Mouse (Mus musculus) thymus, postnatal 25 days (tissue): ENCODE data around the gene Sdha.

Experiments
- DNase-seq: peaks from one replicate; pipeline ENCODE4 v3.0.0; 2022

Gene Sdha

GRCm38 (mm10) chr13:74349566-74350434, at the start of gene Sdha, which contains the start of gene Ccdc127:
Gene Sdha (minus strand): TSS chr13:74350280.
Gene Ccdc127 (plus strand): TSS chr13:74350309.
- peak; percentile 96 for DNase-seq

- DNase-seq = no peak
Measured at GRCm38 (mm10) chr13:74399298-74399839, 49.3 kb upstream of the Sdha start, which contains the start of gene Ftl1-ps1. Gene Ftl1-ps1 (plus strand): TSS chr13:74399694.

GRCm38 (mm10) chr13:74391156-74391555, 41.1 kb upstream of the Sdha start:
- no peak for DNase-seq

GRCm38 (mm10) chr13:74390371-74390990, 40.4 kb upstream of the Sdha start, which contains the start of gene Zfp72:
Gene Zfp72 (minus strand): TSS chr13:74390836.
- DNase-seq = peak; percentile 69

GRCm38 (mm10) chr13:74389730-74390129, 39.6 kb upstream of the Sdha start:
- no peak for DNase-seq

GRCm38 (mm10) chr13:74382289-74382688, 32.2 kb upstream of the Sdha start:
- no peak for DNase-seq

GRCm38 (mm10) chr13:74381533-74382276, 31.6 kb upstream of the Sdha start:
- DNase-seq = no peak

GRCm38 (mm10) chr13:74363859-74364235, 13.8 kb upstream of the Sdha start, which contains the start of gene Lrrc14b:
Gene Lrrc14b (minus strand): TSS chr13:74364005.
- no peak for DNase-seq

- DNase-seq = no peak
Measured at GRCm38 (mm10) chr13:74363176-74363858, 13.2 kb upstream of the Sdha start.

- no peak for DNase-seq
Measured at GRCm38 (mm10) chr13:74362218-74362617, 12.1 kb upstream of the Sdha start.

- no peak for DNase-seq
Measured at GRCm38 (mm10) chr13:74356491-74356890, 6.4 kb upstream of the Sdha start.

GRCm38 (mm10) chr13:74350435-74350906, 391 bp upstream of the Sdha start:
- DNase-seq = no peak

GRCm38 (mm10) chr13:74341036-74341435, 9.0 kb downstream of the Sdha start:
- peak; percentile 49 for DNase-seq

GRCm38 (mm10) chr13:74329321-74329720, 20.8 kb downstream of the Sdha start:
- DNase-seq = no peak

- DNase-seq = peak; percentile 90
Measured at GRCm38 (mm10) chr13:74317170-74317849, 32.8 kb downstream of the Sdha start, which contains the start of gene Pdcd6. Gene Pdcd6 (minus strand): TSS chr13:74317580.

GRCm38 (mm10) chr13:74316789-74317169, 33.3 kb downstream of the Sdha start:
- DNase-seq = no peak

- DNase-seq = no peak
Measured at GRCm38 (mm10) chr13:74316386-74316785, 33.7 kb downstream of the Sdha start.

GRCm38 (mm10) chr13:74314616-74315015, 35.5 kb downstream of the Sdha start:
- DNase-seq = no peak

- no peak for DNase-seq
Measured at GRCm38 (mm10) chr13:74305780-74306179, 44.3 kb downstream of the Sdha start.

- no peak for DNase-seq
Measured at GRCm38 (mm10) chr13:74305380-74305779, 44.7 kb downstream of the Sdha start.
